Mouse (Mus musculus): ENCODE measurements around the gene Med24. TPM values are rescaled to one million over a fixed set of nuclear protein-coding genes. Genes with fewer than 3 reads are reported as not detected.
A peak's percentile ranks its signal among the peaks of the same experiment; 100 is the strongest.

The Med24 gene
- total and polyA plus RNA-seq, 3 experiments: 41.6 to 54.5 (median 48.1) TPM

DNA sequence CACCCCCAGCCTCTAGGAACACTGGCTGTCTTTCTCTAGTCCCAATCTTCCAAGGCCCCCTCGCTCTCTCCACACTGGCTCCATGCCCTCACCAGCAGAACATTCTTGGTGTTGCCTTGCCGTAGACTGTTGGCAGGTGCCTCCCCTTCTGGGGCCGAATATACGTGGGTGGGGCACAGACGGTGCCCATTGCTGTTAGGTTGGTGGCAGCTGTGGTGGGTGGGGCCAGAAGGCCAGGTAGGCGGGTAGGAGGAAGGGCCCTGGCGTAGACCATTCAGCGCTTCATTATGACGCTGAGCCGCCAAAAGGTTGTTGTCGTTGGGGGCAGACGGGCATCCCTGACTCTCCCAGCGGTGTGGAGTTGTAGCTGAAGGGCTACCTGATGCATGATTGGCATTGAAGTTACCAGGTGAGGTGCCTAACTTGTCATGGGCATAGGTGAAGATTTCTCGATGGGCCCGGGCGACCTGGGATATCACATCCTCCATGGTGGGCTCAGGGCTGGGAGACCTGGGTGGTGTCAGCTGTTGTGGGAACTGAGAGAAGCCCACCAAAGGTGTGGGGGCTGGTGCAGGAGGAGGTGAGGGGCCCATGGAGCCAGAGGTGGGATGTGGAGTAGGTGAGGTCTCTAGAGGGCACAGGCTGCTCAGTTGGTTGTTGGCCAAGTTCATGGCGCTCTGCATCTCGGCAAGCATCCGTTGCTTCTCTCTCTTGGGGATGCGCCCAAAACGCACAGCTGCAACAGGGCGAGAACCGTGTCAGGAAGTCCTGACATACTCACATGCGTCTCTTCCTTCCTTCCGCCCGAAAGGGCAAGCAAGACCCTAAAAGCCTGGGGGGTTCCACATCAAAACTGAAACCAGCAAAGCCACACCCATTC lies 41.1 kb upstream of the Med24 start:
- peaks cover 24% of the 10 kb centered on the region for H3K4me1 ChIP-seq (ENCODE audit: control insufficient read depth, insufficient read depth, low read length)

DNA sequence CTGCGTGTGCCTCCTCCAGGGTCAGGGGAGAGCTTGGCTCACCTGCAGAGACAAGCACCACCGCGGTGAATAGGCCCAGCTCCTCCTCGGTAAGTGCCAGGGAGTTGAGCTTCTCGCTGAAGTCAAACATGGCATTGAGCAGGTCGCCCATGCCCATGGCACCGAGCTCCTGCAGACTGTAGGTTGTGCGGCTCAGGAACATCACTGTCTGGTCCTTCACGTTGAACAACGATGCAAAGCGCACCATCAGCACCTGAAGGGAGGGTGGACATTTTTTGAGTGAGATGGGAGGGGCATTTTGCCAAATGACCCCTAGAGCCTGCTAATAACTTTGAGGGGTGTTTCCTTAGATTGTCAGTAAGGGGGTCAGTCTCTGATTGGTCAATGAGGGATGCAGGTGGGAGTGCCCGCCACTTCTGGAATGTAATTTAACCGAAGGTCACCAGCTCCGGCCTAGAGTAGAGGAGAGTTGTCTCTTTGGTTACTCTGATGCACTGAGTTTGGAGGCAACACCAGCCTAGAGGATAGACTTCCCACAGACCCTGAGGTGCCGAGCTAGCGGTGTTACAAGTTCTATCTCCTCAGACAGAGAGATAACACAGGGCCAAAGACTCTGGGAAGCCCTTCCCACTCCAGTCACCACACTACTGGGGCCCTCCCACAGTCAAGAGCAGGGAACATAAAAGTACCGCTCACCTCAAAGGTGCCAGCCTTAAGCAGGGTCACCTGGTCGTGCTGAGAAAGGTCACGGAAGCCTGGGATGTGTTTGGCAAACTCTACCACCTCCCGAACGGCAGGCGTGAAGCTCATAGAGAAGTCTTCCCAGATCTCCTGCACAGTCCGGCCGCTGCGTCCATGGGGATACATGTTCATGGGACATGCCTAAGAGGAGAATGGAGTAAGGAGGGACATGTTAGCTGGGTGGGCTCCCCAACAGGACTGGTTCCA lies 40.0 kb upstream of the Med24 start:
- TF ChIP-seq POLR2A (IDR thresholded peaks at IDR 0.05; ENCODE audit: insufficient read depth, low read depth, low read length) (peak; percentile 8), EP300 (IDR thresholded peaks at IDR 0.05; ENCODE audit: insufficient read depth, low read depth, low read length) (0 out of 2 replicates have a peak, but pooled peaks have one; percentile 42), CTCF (IDR thresholded peaks at IDR 0.05) (no peak)
- Histone ChIP-seq H3K36me3 (ENCODE audit: control insufficient read depth, insufficient read depth, low read length) (peaks cover 41% of the 10 kb centered on the region), H3K4me1 (ENCODE audit: control insufficient read depth, insufficient read depth, low read length) (peaks cover 26% of the 10 kb centered on the region), H3K9ac (ENCODE audit: low read depth, low read length) (peak overlapping the region; percentile 35), H3K27me3 (ENCODE audit: control insufficient read depth, insufficient read depth, low read length) (no peaks in the 10 kb centered on the region), H3K79me2 (replicated peaks; ENCODE audit: control insufficient read depth, insufficient read depth, low read length) (no peaks in the 10 kb centered on the region), H3K4me3 (no peak overlapping the region), H3K27ac (peak overlapping the region; percentile 100)
- WGBS: 60% methylated on average over 25 of the region's 25 CpGs
- intact Hi-C loops (cut with DNase I): loop anchor here (2.0 kb wide), 1 partner anchor 18 kb away; no protein-coding TSS in a partner anchor
- peak; percentile 29 to 52 for DNase-seq

More for the DNA sequence above, 41.1 kb upstream of the Med24 start:
- TF ChIP-seq POLR2A (IDR thresholded peaks at IDR 0.05; ENCODE audit: insufficient read depth, low read depth, low read length) (0 out of 2 replicates have a peak, but pooled peaks have one; percentile 19), CTCF (IDR thresholded peaks at IDR 0.05) (no peak)
- Histone ChIP-seq H3K79me2 (replicated peaks; ENCODE audit: control insufficient read depth, insufficient read depth, low read length) (no peaks in the 10 kb centered on the region), H3K27ac (peak overlapping the region; percentile 100), H3K4me3 (no peak overlapping the region), H3K9ac (ENCODE audit: low read depth, low read length) (0 out of 2 replicates have a peak overlapping the region, but pooled peaks have one; percentile 11), H3K36me3 (ENCODE audit: control insufficient read depth, insufficient read depth, low read length) (peaks cover 39% of the 10 kb centered on the region), H3K27me3 (ENCODE audit: control insufficient read depth, insufficient read depth, low read length) (no peaks in the 10 kb centered on the region)
- DNase-seq: peak; percentile 47 to 53
- 56% methylated on average over 26 of the region's 26 CpGs for WGBS
- intact Hi-C loops (cut with DNase I): no loop called here

- H3K4me1 ChIP-seq (ENCODE audit: control insufficient read depth, insufficient read depth, low read length): peaks cover 28% of the 10 kb centered on the region
- TF ChIP-seq POLR2A (IDR thresholded peaks at IDR 0.05; ENCODE audit: insufficient read depth, low read depth, low read length): peak; percentile 51
- TF ChIP-seq CTCF (IDR thresholded peaks at IDR 0.05): no peak
- peak; percentile 78 for TF ChIP-seq EP300 (IDR thresholded peaks at IDR 0.05; ENCODE audit: insufficient read depth, low read depth, low read length)
- peak overlapping the region; percentile 100 for H3K27ac ChIP-seq
- no peaks in the 10 kb centered on the region for H3K79me2 ChIP-seq (replicated peaks; ENCODE audit: control insufficient read depth, insufficient read depth, low read length)
- H3K27me3 ChIP-seq (ENCODE audit: control insufficient read depth, insufficient read depth, low read length): no peaks in the 10 kb centered on the region
- peak overlapping the region; percentile 70 for H3K9ac ChIP-seq (ENCODE audit: low read depth, low read length)
- intact Hi-C loops (cut with DNase I): loop anchor here (2.0 kb wide), 1 partner anchor 18 kb away; no protein-coding TSS in a partner anchor
- H3K36me3 ChIP-seq (ENCODE audit: control insufficient read depth, insufficient read depth, low read length): peaks cover 41% of the 10 kb centered on the region
- WGBS: 33% methylated on average over 39 of the region's 39 CpGs
- DNase-seq: peak; percentile 71 to 73
- H3K4me3 ChIP-seq: peak overlapping the region; percentile 32; the same call in 1 of the 2 replicates
These were observed 39.1 kb upstream of the Med24 start for GRCm38 (mm10) chr11:98768127-98769006.

GRCm38 (mm10) chr11:98767713-98768112 lies 38.5 kb upstream of the Med24 start:
- H3K4me1 ChIP-seq (ENCODE audit: control insufficient read depth, insufficient read depth, low read length): peaks cover 28% of the 10 kb centered on the region
- WGBS: 24% methylated on average over 4 of the region's 4 CpGs
- H3K9ac ChIP-seq (ENCODE audit: low read depth, low read length): no peak overlapping the region
- H3K27me3 ChIP-seq (ENCODE audit: control insufficient read depth, insufficient read depth, low read length): no peaks in the 10 kb centered on the region
- peak overlapping the region; percentile 100 for H3K27ac ChIP-seq
- TF ChIP-seq EP300 (IDR thresholded peaks at IDR 0.05; ENCODE audit: insufficient read depth, low read depth, low read length) (no peak), POLR2A (IDR thresholded peaks at IDR 0.05; ENCODE audit: insufficient read depth, low read depth, low read length) (no peak), CTCF (IDR thresholded peaks at IDR 0.05) (no peak)
- DNase-seq: no peak
- intact Hi-C loops (cut with DNase I): loop anchor here (2.0 kb wide), 1 partner anchor 17 kb away; no protein-coding TSS in a partner anchor
- H3K36me3 ChIP-seq (ENCODE audit: control insufficient read depth, insufficient read depth, low read length): peaks cover 41% of the 10 kb centered on the region
- no peak overlapping the region for H3K4me3 ChIP-seq
- H3K79me2 ChIP-seq (replicated peaks; ENCODE audit: control insufficient read depth, insufficient read depth, low read length): no peaks in the 10 kb centered on the region

- DNase-seq: peak; percentile 53 to 55
- intact Hi-C loops (cut with DNase I): no loop called here
- Histone ChIP-seq H3K4me3 (no peak overlapping the region), H3K9ac (ENCODE audit: low read depth, low read length) (no peak overlapping the region), H3K4me1 (ENCODE audit: control insufficient read depth, insufficient read depth, low read length) (peaks cover 28% of the 10 kb centered on the region), H3K27me3 (ENCODE audit: control insufficient read depth, insufficient read depth, low read length) (no peaks in the 10 kb centered on the region), H3K27ac (peak overlapping the region; percentile 26; the same call in 1 of the 2 replicates), H3K79me2 (replicated peaks; ENCODE audit: control insufficient read depth, insufficient read depth, low read length) (no peaks in the 10 kb centered on the region), H3K36me3 (ENCODE audit: control insufficient read depth, insufficient read depth, low read length) (peaks cover 41% of the 10 kb centered on the region)
- 37% methylated on average over 9 of the region's 9 CpGs for WGBS
- no peak for TF ChIP-seq CTCF (IDR thresholded peaks at IDR 0.05)
- no peak; the same call in 1 of the 2 replicates for TF ChIP-seq EP300 (IDR thresholded peaks at IDR 0.05; ENCODE audit: insufficient read depth, low read depth, low read length)
- peak; percentile 70 for TF ChIP-seq POLR2A (IDR thresholded peaks at IDR 0.05; ENCODE audit: insufficient read depth, low read depth, low read length)
These were observed 38.0 kb upstream of the Med24 start for GRCm38 (mm10) chr11:98767276-98767675.
